Mouse (Mus musculus): ENCODE results near the gene Nrp2.

Gene Nrp2

GRCm38 (mm10) chr1:62821509-62822398 lies 118.7 kb downstream of the Nrp2 start:
- DNase-seq (ENCODE audit: low spot score), result no peak

DNA sequence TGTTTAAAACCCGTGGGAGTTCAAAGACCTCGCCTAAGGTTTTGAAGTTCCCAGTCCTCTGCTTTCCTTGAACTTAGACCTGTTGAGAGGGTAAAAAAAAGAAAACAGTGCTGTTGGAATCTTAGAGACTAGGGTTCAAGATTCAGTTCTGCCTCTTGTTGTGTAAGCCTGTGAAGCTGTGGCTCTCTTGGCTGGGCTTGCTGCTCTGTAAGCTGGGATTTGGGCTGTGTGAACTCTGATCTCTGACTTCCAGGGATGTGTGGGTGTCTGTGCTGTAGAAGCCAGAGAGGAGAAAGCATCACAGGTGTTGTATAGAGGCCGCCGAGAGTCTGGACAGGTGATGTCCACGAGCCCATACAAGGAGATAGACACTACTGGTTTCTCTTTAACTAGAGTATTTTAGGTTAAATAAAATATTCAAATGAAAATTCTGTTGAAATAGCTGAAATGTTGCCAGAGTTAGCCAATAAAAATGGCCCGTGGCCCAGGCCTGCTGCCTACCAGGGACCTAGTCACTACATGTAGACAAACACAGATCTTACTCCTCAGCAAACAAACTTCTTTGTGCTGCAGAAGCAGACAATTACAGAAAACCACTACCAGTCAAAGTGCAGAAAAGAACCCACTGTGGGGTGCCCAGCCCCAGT lies 120.6 kb downstream of the Nrp2 start:
- DNase-seq (ENCODE audit: low spot score), result no peak

- no peak for DNase-seq (ENCODE audit: low spot score)
Measured at GRCm38 (mm10) chr1:62825822-62826765, 123.0 kb downstream of the Nrp2 start.

DNA sequence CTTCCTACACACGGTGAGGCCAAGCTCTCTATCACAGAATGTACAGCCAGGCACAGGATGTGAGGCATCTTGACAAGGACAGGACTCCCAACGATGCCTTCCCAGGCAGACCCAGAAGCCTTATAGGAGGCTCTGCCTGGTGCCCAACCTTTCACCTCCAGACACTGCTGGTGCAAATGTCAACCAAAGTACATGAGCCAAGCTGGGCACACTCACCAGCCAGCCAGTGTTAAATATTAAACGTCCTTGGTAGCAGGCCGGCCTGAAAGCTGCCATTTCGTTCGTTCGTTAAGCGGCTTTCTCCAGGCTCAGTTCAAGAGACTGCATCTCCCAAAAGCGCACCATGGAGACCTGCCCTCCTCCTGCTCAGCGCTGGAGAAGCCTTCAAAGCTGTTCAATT lies 124.2 kb downstream of the Nrp2 start:
- DNase-seq (ENCODE audit: low spot score), result no peak

DNA sequence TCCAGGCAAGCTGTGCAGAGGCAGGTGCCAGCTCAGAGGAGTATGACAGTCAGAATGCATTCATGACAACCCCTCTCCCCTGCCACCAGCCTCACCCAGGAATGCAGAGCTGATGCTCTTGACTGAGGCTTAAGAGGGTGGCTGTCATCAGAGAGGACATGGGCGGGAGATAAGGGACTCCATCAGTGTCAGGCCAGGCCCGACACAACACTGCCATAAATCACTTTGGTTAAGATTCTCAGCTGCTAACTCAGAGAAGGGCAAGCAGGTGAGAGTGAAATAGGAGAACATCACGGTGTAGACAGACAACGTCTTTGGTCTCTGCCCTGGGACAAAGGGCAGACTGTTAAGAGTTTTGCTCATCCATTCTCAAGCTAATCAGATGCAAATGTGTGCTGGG lies 125.1 kb downstream of the Nrp2 start:
- DNase-seq (ENCODE audit: low spot score), result no peak

GRCm38 (mm10) chr1:62829690-62830417 lies 126.8 kb downstream of the Nrp2 start:
- no peak for DNase-seq (ENCODE audit: low spot score)

DNA sequence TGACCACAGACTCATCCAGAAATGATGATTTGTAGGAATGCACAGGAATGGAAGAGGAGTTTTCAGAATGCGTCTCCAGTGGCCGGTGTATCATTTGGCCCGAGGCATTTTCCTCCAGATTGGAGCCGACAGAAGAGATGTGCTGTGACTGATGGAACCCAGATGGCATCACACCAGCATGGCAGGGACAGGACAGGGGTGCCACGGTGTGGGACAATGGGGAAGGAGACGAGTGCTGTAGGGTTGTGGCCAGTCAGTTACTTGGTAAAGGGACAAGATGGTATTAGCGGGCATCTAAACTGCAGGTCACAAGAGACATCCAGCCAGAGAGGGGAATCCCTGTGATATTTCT lies 127.3 kb downstream of the Nrp2 start:
- DNase-seq (ENCODE audit: low spot score), result no peak

GRCm38 (mm10) chr1:62831725-62832455 lies 128.8 kb downstream of the Nrp2 start:
- no peak for DNase-seq (ENCODE audit: low spot score)

GRCm38 (mm10) chr1:62833356-62833755 lies 130.3 kb downstream of the Nrp2 start:
- DNase-seq (ENCODE audit: low spot score), result no peak

GRCm38 (mm10) chr1:62834443-62835185 lies 131.5 kb downstream of the Nrp2 start:
- no peak for DNase-seq (ENCODE audit: low spot score)

DNA sequence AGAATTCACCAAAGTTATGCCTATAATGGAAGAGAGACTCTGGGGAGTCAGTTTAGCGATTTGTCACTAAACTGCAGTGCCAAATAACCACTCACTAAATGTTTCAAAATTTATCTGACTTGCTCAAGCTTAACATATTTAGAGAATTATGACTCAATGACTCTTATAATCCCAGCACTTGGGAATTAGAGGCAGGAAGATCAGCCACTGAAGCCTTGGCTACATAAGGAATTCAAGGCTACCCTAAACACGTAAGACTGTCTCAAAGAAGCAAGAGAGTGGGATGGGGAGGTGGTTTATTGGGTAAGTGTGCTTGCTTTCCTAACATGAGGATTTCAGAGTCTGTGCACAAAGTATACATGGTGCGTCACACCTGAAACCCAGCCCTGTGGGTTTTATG lies 135.0 kb downstream of the Nrp2 start:
- DNase-seq (ENCODE audit: low spot score), result no peak

DNA sequence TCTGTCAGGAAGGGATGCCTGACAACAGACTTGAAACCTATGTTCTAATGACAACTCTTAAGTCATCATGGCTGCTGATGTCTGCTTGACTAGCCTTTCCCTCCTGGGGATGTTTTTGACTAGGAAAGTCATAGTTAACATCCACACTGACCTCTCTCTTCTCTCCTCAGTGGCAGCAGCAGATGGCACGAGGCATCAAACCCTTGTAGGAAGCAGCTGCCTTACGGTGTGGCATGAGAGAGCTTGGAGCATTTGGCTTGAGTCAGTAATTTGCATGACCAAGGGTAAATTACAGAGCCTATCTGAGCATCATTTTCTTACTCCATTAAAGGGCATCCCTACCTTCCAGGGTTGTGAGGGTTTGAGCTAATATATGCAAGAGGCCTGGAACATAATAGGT lies 135.5 kb downstream of the Nrp2 start:
- DNase-seq (ENCODE audit: low spot score), result no peak

- no peak for DNase-seq (ENCODE audit: low spot score)
Measured at GRCm38 (mm10) chr1:62843215-62843614, 140.1 kb downstream of the Nrp2 start.

- DNase-seq (ENCODE audit: low spot score), result no peak
Measured at GRCm38 (mm10) chr1:62850990-62851940, 148.2 kb downstream of the Nrp2 start.

- no peak for DNase-seq (ENCODE audit: low spot score)
Measured at GRCm38 (mm10) chr1:62853362-62853761, 150.3 kb downstream of the Nrp2 start.

DNA sequence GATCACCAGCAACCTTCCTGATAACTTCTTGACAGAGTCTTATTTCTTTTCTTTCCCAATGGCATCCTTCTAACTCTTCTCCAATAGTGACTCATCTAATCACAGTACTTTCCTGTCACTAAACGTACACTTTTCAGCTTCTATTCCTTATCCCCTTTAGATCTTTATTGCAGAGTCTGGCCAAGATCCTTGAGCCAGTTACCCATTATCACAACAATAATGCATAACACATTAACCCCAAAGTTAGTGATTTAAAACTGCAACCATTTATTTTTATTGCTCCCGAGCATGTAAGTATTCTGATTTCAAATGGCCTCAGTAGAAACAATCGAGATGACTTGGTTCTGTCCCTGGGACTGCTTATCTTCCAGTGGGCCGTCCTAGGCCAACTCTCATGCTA lies 150.9 kb downstream of the Nrp2 start:
- no peak for DNase-seq (ENCODE audit: low spot score)

- DNase-seq (ENCODE audit: low spot score), result no peak
Measured at GRCm38 (mm10) chr1:62859098-62859497, 156.0 kb downstream of the Nrp2 start.

DNA sequence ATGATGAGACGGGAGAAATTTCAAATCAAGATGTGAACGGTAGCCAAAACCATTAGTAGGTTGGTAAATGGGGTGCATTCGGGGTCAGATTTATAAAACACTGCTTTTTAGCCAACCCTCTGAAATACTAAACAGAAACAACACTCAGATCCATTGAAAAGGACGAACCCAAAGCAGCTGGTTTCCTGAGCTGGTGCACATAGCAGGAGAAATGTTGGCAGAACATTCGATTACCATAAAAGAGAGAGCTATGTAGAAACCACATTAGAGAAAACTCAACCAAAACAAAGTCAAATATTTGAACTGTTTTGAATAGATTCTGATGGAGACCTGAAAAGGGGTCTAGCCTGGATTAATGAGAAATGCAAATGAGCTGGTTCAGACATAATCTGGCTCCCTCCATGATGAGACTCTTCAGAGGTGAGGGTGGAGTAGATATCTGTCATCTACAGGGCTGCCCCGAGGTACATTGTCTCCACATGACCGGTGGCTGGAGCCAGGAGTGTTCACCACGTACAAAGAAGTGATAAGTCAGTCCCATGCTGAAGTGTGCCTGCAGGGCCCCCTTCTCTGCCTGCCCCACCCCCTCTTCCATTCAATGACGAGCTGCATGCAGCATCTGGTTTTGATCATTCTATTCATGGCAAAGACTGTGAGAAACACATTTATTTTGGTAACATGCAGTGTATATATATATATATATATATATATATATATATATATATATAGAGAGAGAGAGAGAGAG lies 156.6 kb downstream of the Nrp2 start:
- DNase-seq (ENCODE audit: low spot score), result no peak

- no peak for DNase-seq (ENCODE audit: low spot score)
Measured at GRCm38 (mm10) chr1:62860327-62860726, 157.2 kb downstream of the Nrp2 start.
